Mouse (Mus musculus) left cerebral cortex, postnatal 14 days (tissue): Measurements from ENCODE around the gene Il7r. TPM values are rescaled to one million over a fixed set of nuclear protein-coding genes. Genes with fewer than 3 reads are reported as not detected.

Source experiments
- DNase-seq, 2 experiments: peaks; one replicate each; pipeline ENCODE4 v3.0.0; 2021 to 2022; ENCODE audit warnings: low spot score in 2 of 2, mixed read lengths in 1 of 2
- intact Hi-C: fragments of 180-260 bp; cut with DNase I; formaldehyde crosslinking; loops from one replicate; pipeline ENCODE4 v1.15.1; 2025
- total RNA-seq, 2 experiments: library from RNA; stranded (reverse); gene quantifications; 2 replicates each; pipeline ENCODE4 v1.2.3; 2021

Il7r gene
- total RNA-seq, 2 experiments from 2014 or later: 0.42 to 0.46 TPM

- intact Hi-C loops: no loop called here
- DNase-seq: no peak
Observed at GRCm38 (mm10) chr15:9473188-9473587, 56.8 kb downstream of the Il7r start.

- DNase-seq: no peak
- intact Hi-C loops: no loop called here
Observed at GRCm38 (mm10) chr15:9472618-9473017, 57.4 kb downstream of the Il7r start.

- no peak for DNase-seq
- intact Hi-C loops: no loop called here
Observed at GRCm38 (mm10) chr15:9472167-9472566, 57.8 kb downstream of the Il7r start.

- no peak for DNase-seq
- intact Hi-C loops: no loop called here
Observed at GRCm38 (mm10) chr15:9471053-9471685, 58.8 kb downstream of the Il7r start.

GRCm38 (mm10) chr15:9464039-9464438, 65.9 kb downstream of the Il7r start:
- intact Hi-C loops: no loop called here
- no peak for DNase-seq

GRCm38 (mm10) chr15:9463521-9464027, 66.4 kb downstream of the Il7r start:
- no peak for DNase-seq
- intact Hi-C loops: no loop called here

Other genes starting within 250 kb of the Il7r start
- gene Ugt3a2, start 194.6 kb downstream of the Il7r start, total RNA-seq: not detected
- gene Capsl, start 94.1 kb downstream of the Il7r start, total RNA-seq: 1 to 10 TPM; 1.1 to 4.6 TPM
- under 1 TPM; 0.70 to 0.72 TPM for gene Spef2, start 218.7 kb upstream of the Il7r start, total RNA-seq